Mouse (Mus musculus) hindbrain, embryonic 11.5 days (tissue): ENCODE data around the gene Rnf167. TPM values are rescaled to one million over a fixed set of nuclear protein-coding genes. Genes with fewer than 3 reads are reported as not detected.
A peak's percentile ranks its signal among the peaks of the same experiment; 100 is the strongest.

ENCODE experiments used
- ATAC-seq: fragments of 200-750 bp; cut with Nextera tagmentation; 2 replicates; pipeline ENCODE4 v1.8.0; 2017; ENCODE audit warnings: mild to moderate bottlenecking, moderate TSS enrichment, moderate library complexity; ENCODE audit not compliant: low FRiP score
- DNase-seq: peaks from one replicate; pipeline ENCODE4 v3.0.0-alpha.2; 2015; ENCODE audit warnings: low spot score
- H3K27ac ChIP-seq: fragments of 300-500 bp; sonication (generic); 2 replicates; pipeline ENCODE4 v1.5.1; 2014; ENCODE audit warnings: mild to moderate bottlenecking, low read depth, low read length
- H3K27me3 ChIP-seq: fragments of 300-500 bp; sonication (generic); 2 replicates; pipeline ENCODE4 v1.6.1; 2014; ENCODE audit warnings: mild to moderate bottlenecking, low read length, moderate library complexity, mixed read lengths; ENCODE audit not compliant: control insufficient read depth, insufficient read depth
- H3K36me3 ChIP-seq: fragments of 300-500 bp; sonication (generic); 2 replicates; pipeline ENCODE4 v1.6.1; 2014; ENCODE audit warnings: mild to moderate bottlenecking, low read length, moderate library complexity, mixed read lengths; ENCODE audit not compliant: control insufficient read depth, insufficient read depth
- H3K4me1 ChIP-seq: fragments of 300-500 bp; sonication (generic); replicated peaks from 2 replicates; pipeline ENCODE4 v1.6.1; 2014; ENCODE audit warnings: low read length, mixed read lengths; ENCODE audit not compliant: control insufficient read depth, insufficient read depth
- H3K4me2 ChIP-seq: fragments of 300-500 bp; sonication (generic); replicated peaks from 2 replicates; pipeline ENCODE4 v1.6.1; 2014; ENCODE audit warnings: mild to moderate bottlenecking, low read depth, low read length
- H3K4me3 ChIP-seq: fragments of 300-500 bp; sonication (generic); 2 replicates; pipeline ENCODE4 v1.5.1; 2014; ENCODE audit warnings: low read depth, low read length
- H3K9ac ChIP-seq: fragments of 300-500 bp; sonication (generic); 2 replicates; pipeline ENCODE4 v1.6.1; 2014; ENCODE audit warnings: low read depth, low read length
- H3K9me3 ChIP-seq: fragments of 300-500 bp; sonication (generic); 2 replicates; pipeline ENCODE4 v1.6.1; 2016; ENCODE audit warnings: low read length; ENCODE audit not compliant: control insufficient read depth
- WGBS: fragments of 180-500 bp; shearing (Covaris S2); extraction: QIAGEN DNeasy Blood & Tissue Kit; methylation state at CpG from one replicate; pipeline ENCODE4 v1.1.7; 2014; 5-methylcytosine and 5-hydroxymethylcytosine counted together
- polyA plus RNA-seq: library from polyadenylated mRNA; unstranded; fragments of >200 nt; fragmentation: Nextera tagmentation; extraction: Ambion mirVana; gene quantifications from 2 replicates; pipeline ENCODE4 v1.2.1, GENCODE M21; 2014

Gene Rnf167
- polyA plus RNA-seq, 1 experiment from 2014 or later, result 94.3 TPM

DNA sequence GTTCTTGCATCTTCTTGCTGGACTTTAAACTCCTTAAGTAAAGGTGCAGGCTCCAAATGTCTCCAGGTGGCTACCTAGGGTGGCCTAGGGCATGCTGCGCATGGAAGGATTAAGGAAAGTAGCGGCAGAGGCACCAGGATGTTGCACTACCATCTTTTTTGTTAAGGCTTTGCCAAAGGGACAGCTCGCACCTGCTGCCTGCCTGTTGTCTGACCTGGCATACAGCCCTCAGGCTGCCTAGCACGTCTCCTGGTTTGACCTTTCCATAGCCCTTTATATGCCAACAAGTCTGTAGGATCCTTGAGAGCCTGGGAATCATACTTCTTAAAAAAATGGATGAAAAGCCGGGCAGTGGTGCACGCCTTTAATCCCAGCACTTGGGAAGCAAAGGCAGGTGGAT, 4.0 kb upstream of the Rnf167 start:
- Histone ChIP-seq H3K27me3 (no peaks in the 10 kb centered on the region), H3K4me1 (peaks cover 5% of the 10 kb centered on the region), H3K4me2 (no peak overlapping the region), H3K27ac (no peak overlapping the region), H3K9me3 (no peaks in the 10 kb centered on the region), H3K9ac (no peak overlapping the region), H3K4me3 (no peak overlapping the region), H3K36me3 (no peaks in the 10 kb centered on the region)
- 92% methylated on average over 6 of the region's 6 CpGs for WGBS
- DNase-seq (no peak), ATAC-seq (no peak)

- no peak overlapping the region for H3K27ac ChIP-seq
- ATAC-seq, result no peak
- H3K4me1 ChIP-seq, result peaks cover 10% of the 10 kb centered on the region
- no peak overlapping the region for H3K4me3 ChIP-seq
- 0 out of 2 replicates have a peak, but pooled peaks cover 3% of the 10 kb centered on the region for H3K36me3 ChIP-seq
- no peak overlapping the region for H3K9ac ChIP-seq
- H3K9me3 ChIP-seq, result no peaks in the 10 kb centered on the region
- no peak for DNase-seq
- H3K27me3 ChIP-seq, result no peaks in the 10 kb centered on the region
- H3K4me2 ChIP-seq, result no peak overlapping the region
- 94% methylated on average over 8 of the region's 8 CpGs for WGBS
Observed at GRCm38 (mm10) chr11:70644564-70645103, 2.4 kb upstream of the Rnf167 start.

GRCm38 (mm10) chr11:70645461-70646258, 1.4 kb upstream of the Rnf167 start:
- Histone ChIP-seq H3K9ac (peak overlapping the region; percentile 79), H3K4me3 (peak overlapping the region; percentile 69), H3K9me3 (no peaks in the 10 kb centered on the region), H3K27me3 (no peaks in the 10 kb centered on the region), H3K4me1 (peaks cover 10% of the 10 kb centered on the region), H3K36me3 (0 out of 2 replicates have a peak, but pooled peaks cover 6% of the 10 kb centered on the region), H3K4me2 (peak overlapping the region; percentile 75), H3K27ac (no peak overlapping the region)
- no peak for ATAC-seq
- DNase-seq, result no peak
- WGBS, result 95% methylated on average over 12 of the region's 12 CpGs

GRCm38 (mm10) chr11:70646259-70646555, 828 bp upstream of the Rnf167 start:
- DNase-seq (no peak), ATAC-seq (no peak)
- Histone ChIP-seq H3K4me3 (peak overlapping the region; percentile 69), H3K4me1 (peaks cover 10% of the 10 kb centered on the region), H3K9ac (peak overlapping the region; percentile 79), H3K27me3 (no peaks in the 10 kb centered on the region), H3K36me3 (0 out of 2 replicates have a peak, but pooled peaks cover 7% of the 10 kb centered on the region), H3K9me3 (no peaks in the 10 kb centered on the region), H3K4me2 (peak overlapping the region; percentile 75), H3K27ac (peak overlapping the region; percentile 79)
- 26% methylated on average over 3 of the region's 3 CpGs for WGBS

GRCm38 (mm10) chr11:70647716-70648420, 833 bp downstream of the Rnf167 start:
- 5% methylated on average over 28 of the region's 28 CpGs for WGBS
- peak overlapping the region; percentile 76 for H3K27ac ChIP-seq
- DNase-seq (no peak), ATAC-seq (peak; percentile 17; the same call in 1 of the 2 replicates)
- H3K27me3 ChIP-seq, result no peaks in the 10 kb centered on the region
- 0 out of 2 replicates have a peak, but pooled peaks cover 7% of the 10 kb centered on the region for H3K36me3 ChIP-seq
- H3K9ac ChIP-seq, result peak overlapping the region; percentile 73
- peaks cover 17% of the 10 kb centered on the region for H3K4me1 ChIP-seq
- H3K4me3 ChIP-seq, result peak overlapping the region; percentile 69
- no peaks in the 10 kb centered on the region for H3K9me3 ChIP-seq
- peak overlapping the region; percentile 96 for H3K4me2 ChIP-seq

GRCm38 (mm10) chr11:70648512-70648911, 1.5 kb downstream of the Rnf167 start:
- Histone ChIP-seq H3K27ac (no peak overlapping the region), H3K36me3 (0 out of 2 replicates have a peak, but pooled peaks cover 7% of the 10 kb centered on the region), H3K9ac (no peak overlapping the region), H3K4me1 (peaks cover 18% of the 10 kb centered on the region), H3K4me2 (peak overlapping the region; percentile 96), H3K27me3 (no peaks in the 10 kb centered on the region), H3K4me3 (peak overlapping the region; percentile 69), H3K9me3 (no peaks in the 10 kb centered on the region)
- no peak for DNase-seq
- 90% methylated on average over 4 of the region's 4 CpGs for WGBS
- ATAC-seq, result no peak

GRCm38 (mm10) chr11:70649185-70649734, 2.2 kb downstream of the Rnf167 start:
- Histone ChIP-seq H3K27me3 (no peaks in the 10 kb centered on the region), H3K27ac (no peak overlapping the region), H3K9me3 (no peaks in the 10 kb centered on the region), H3K36me3 (0 out of 2 replicates have a peak, but pooled peaks cover 7% of the 10 kb centered on the region), H3K4me1 (peaks cover 18% of the 10 kb centered on the region), H3K9ac (no peak overlapping the region), H3K4me3 (no peak overlapping the region), H3K4me2 (no peak overlapping the region)
- ATAC-seq (no peak), DNase-seq (no peak)
- 85% methylated on average over 8 of the region's 8 CpGs for WGBS

- no peaks in the 10 kb centered on the region for H3K9me3 ChIP-seq
- H3K4me3 ChIP-seq, result no peak overlapping the region
- H3K9ac ChIP-seq, result no peak overlapping the region
- ATAC-seq, result no peak
- 0 out of 2 replicates have a peak, but pooled peaks cover 7% of the 10 kb centered on the region for H3K36me3 ChIP-seq
- WGBS, result 82% methylated on average over 12 of the region's 12 CpGs
- H3K4me1 ChIP-seq, result peaks cover 17% of the 10 kb centered on the region
- no peaks in the 10 kb centered on the region for H3K27me3 ChIP-seq
- H3K4me2 ChIP-seq, result no peak overlapping the region
- H3K27ac ChIP-seq, result no peak overlapping the region
- DNase-seq, result no peak
Observed at GRCm38 (mm10) chr11:70650322-70651175, 3.5 kb downstream of the Rnf167 start.
